In the genomic region with DNA sequence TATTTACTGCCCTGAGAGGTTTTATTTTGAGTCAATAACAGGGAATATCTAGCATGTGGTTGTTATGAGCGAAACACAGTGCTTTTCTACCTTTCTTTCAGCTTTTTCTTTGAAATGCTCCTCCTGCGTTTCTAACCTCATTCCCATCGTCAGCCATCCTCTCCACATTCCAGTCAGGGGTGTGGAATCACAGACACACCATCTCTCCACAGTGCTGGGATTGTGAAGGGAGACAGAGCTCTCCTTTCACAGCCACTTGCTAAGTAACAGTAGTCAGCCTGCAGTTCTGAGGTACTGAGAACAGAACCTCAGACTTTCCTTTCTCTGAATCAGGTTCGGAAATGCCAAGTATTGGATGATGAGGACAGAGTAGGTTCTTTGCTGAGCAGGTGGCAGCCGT, we compare ENCODE assay signal across 26 mouse cellular contexts.
"Had no signal": no experiment of that assay in that cellular context is flagged by ENCODE, and none has a peak within 500 bp of the region (broad histone marks: within the 10 kb centered on the region; RNA-seq: fewer than 3 reads in every experiment).

No protein-coding gene starts in this region.

- DNase-seq: cerebellum, adult 9-10 months; cerebellum, adult 9-11 months; cerebellum, postnatal 10 days; cerebellum, postnatal 14 days; cerebellum, postnatal 25 days; cerebellum, postnatal 36 days; embryo, embryonic 11 days; forebrain, postnatal 0 days; gastrocnemius, adult 2 months; gastrocnemius, postnatal 10 days; gastrocnemius, postnatal 14 days; gastrocnemius, postnatal 25 days; gastrocnemius, postnatal 36 days; heart, adult 11 months; heart, adult 18-20 months; heart, adult 2 months had no signal

- H3K4me2 ChIP-seq: embryonic facial prominence, embryonic 12.5 days; embryonic facial prominence, embryonic 13.5 days; embryonic facial prominence, embryonic 15.5 days; forebrain, embryonic 12.5 days; forebrain, embryonic 15.5 days had no signal

- H3K9me3 ChIP-seq: embryonic facial prominence, embryonic 10.5 days; embryonic facial prominence, embryonic 12.5 days; embryonic facial prominence, embryonic 13.5 days; embryonic facial prominence, embryonic 15.5 days; forebrain, embryonic 10.5 days; forebrain, embryonic 12.5 days; forebrain, embryonic 15.5 days had no signal

- H3K9ac ChIP-seq: embryonic facial prominence, embryonic 12.5 days; embryonic facial prominence, embryonic 13.5 days; embryonic facial prominence, embryonic 15.5 days; forebrain, embryonic 12.5 days; forebrain, embryonic 15.5 days; forebrain, postnatal 0 days had no signal

- H3K27me3 ChIP-seq: embryonic facial prominence, embryonic 12.5 days; embryonic facial prominence, embryonic 13.5 days; embryonic facial prominence, embryonic 15.5 days; forebrain, embryonic 12.5 days; forebrain, embryonic 15.5 days had no signal

- H3K27ac ChIP-seq: embryonic facial prominence, embryonic 10.5 days; embryonic facial prominence, embryonic 12.5 days; embryonic facial prominence, embryonic 13.5 days; embryonic facial prominence, embryonic 15.5 days; forebrain, embryonic 10.5 days; forebrain, embryonic 12.5 days; forebrain, embryonic 15.5 days; gastrocnemius, adult 2 months; heart, adult 2 months had no signal

- H3K36me3 ChIP-seq: embryonic facial prominence, embryonic 10.5 days; embryonic facial prominence, embryonic 12.5 days; embryonic facial prominence, embryonic 13.5 days; embryonic facial prominence, embryonic 15.5 days; forebrain, embryonic 10.5 days; forebrain, embryonic 12.5 days; forebrain, embryonic 15.5 days had no signal

- H3K4me3 ChIP-seq: embryonic facial prominence, embryonic 10.5 days; embryonic facial prominence, embryonic 12.5 days; embryonic facial prominence, embryonic 13.5 days; embryonic facial prominence, embryonic 15.5 days; erythroblast, embryonic 14.5 days; forebrain, embryonic 10.5 days; forebrain, embryonic 12.5 days; forebrain, embryonic 15.5 days; gastrocnemius, adult 2 months; heart, adult 2 months had no signal

- ATAC-seq: forebrain, embryonic 14.5 days; forebrain, embryonic 15.5 days; forebrain, embryonic 16.5 days; forebrain, postnatal 0 days had no signal

- H3K4me1 ChIP-seq: embryonic facial prominence, embryonic 12.5 days; forebrain, embryonic 15.5 days had no signal
